Mouse (Mus musculus) MEL (cell line): ENCODE results near the gene Frmd5.

Source experiments
- CHD1 ChIP-seq: IDR thresholded peaks from 2 replicates; pipeline ENCODE4 v1.6.1; 2012; ENCODE audit warnings: low read depth, mild to moderate bottlenecking, inconsistent platforms, low read length, improper control_type of control experiment
- CHD2 ChIP-seq: IDR thresholded peaks from 2 replicates; pipeline ENCODE4 v1.6.1; 2011; ENCODE audit warnings: low read length, improper control_type of control experiment
- CTCF ChIP-seq, 3 experiments: IDR thresholded peaks in 2 of 3; conservative IDR thresholded peaks in 1 of 3; 2 replicates each; pipeline ENCODE4 v1.5.1; 2011 to 2012; ENCODE audit warnings: low read length in 3 of 3, low read depth in 2 of 3, mild to moderate bottlenecking in 2 of 3, improper control_type of control experiment in 1 of 3, inconsistent platforms in 1 of 3, mixed read lengths in 1 of 3, moderate library complexity in 1 of 3; ENCODE audit not compliant: control insufficient read depth in 1 of 3, insufficient read depth in 1 of 3, poor library complexity in 1 of 3, severe bottlenecking in 1 of 3
- GATA1 ChIP-seq: IDR thresholded peaks from 2 replicates; pipeline ENCODE4 v1.6.1; 2011; ENCODE audit warnings: low read depth, low read length, improper control_type of control experiment
- KAT2A ChIP-seq: conservative IDR thresholded peaks from 2 replicates; pipeline ENCODE4 v1.6.1; 2012; ENCODE audit warnings: low read depth, low read length, improper control_type of control experiment, inconsistent platforms
- MAZ ChIP-seq: IDR thresholded peaks from 2 replicates; pipeline ENCODE4 v1.6.1; 2012; ENCODE audit warnings: low read depth, mild to moderate bottlenecking, inconsistent platforms, low read length, improper control_type of control experiment
- POLR2A ChIP-seq, 2 experiments: IDR thresholded peaks; 2 replicates each; pipeline ENCODE4 v1.6.1; 2011 to 2012; ENCODE audit warnings: low read length in 2 of 2, mild to moderate bottlenecking in 2 of 2, control low read depth in 1 of 2, improper control_type of control experiment in 1 of 2, low read depth in 1 of 2, moderate library complexity in 1 of 2; ENCODE audit not compliant: control insufficient read depth in 1 of 2, insufficient read depth in 1 of 2, poor library complexity in 1 of 2
- RCOR1 ChIP-seq: IDR thresholded peaks from 2 replicates; pipeline ENCODE4 v1.6.1; 2012; ENCODE audit warnings: low read depth, mild to moderate bottlenecking, inconsistent platforms, low read length, improper control_type of control experiment
- TCF12 ChIP-seq: IDR thresholded peaks from 2 replicates; pipeline ENCODE4 v1.6.1; 2014; ENCODE audit warnings: low read depth, mild to moderate bottlenecking, inconsistent platforms, low read length, improper control_type of control experiment, moderate library complexity
- UBTF ChIP-seq: IDR thresholded peaks from 2 replicates; pipeline ENCODE4 v1.6.1; 2012; ENCODE audit warnings: low read depth, mild to moderate bottlenecking, inconsistent platforms, low read length, improper control_type of control experiment, moderate library complexity, borderline replicate concordance; ENCODE audit not compliant: insufficient read depth
- USF1 ChIP-seq: IDR thresholded peaks from 2 replicates; pipeline ENCODE4 v1.6.1; 2014; ENCODE audit warnings: low read depth, mild to moderate bottlenecking, inconsistent platforms, low read length, improper control_type of control experiment, moderate library complexity
- ZKSCAN1 ChIP-seq: IDR thresholded peaks from 2 replicates; pipeline ENCODE4 v1.6.1; 2012; ENCODE audit warnings: low read depth, mild to moderate bottlenecking, inconsistent platforms, low read length, improper control_type of control experiment, moderate library complexity
- ZNF384 ChIP-seq: IDR thresholded peaks from 2 replicates; pipeline ENCODE4 v1.6.1; 2012; ENCODE audit warnings: low read depth, mild to moderate bottlenecking, inconsistent platforms, low read length, improper control_type of control experiment

GRCm38 (mm10) chr2:121828411-121828810 lies 21.5 kb upstream of the Frmd5 start:
- no peak for TF ChIP-seq MAZ
- no peak for TF ChIP-seq CTCF (IDR thresholded peaks at IDR 0.05 in 2 of 3, conservative IDR thresholded peaks at IDR 0.05 in 1 of 3; ENCODE audit: control insufficient read depth in 1 of 3, insufficient read depth in 1 of 3, low read depth in 2 of 3, low read length in 3 of 3, poor library complexity in 1 of 3, severe bottlenecking in 1 of 3)
- no peak for TF ChIP-seq ZKSCAN1
- TF ChIP-seq ZNF384, result no peak
- TF ChIP-seq POLR2A (IDR thresholded peaks at IDR 0.05; ENCODE audit: control insufficient read depth in 1 of 2, insufficient read depth in 1 of 2, low read depth in 1 of 2, low read length in 2 of 2, poor library complexity in 1 of 2), result no peak
- no peak for TF ChIP-seq USF1
- TF ChIP-seq TCF12, result no peak
- no peak for TF ChIP-seq CHD2
- no peak for TF ChIP-seq GATA1
- TF ChIP-seq KAT2A, result no peak
- no peak for TF ChIP-seq RCOR1
- TF ChIP-seq CHD1, result no peak
- no peak for TF ChIP-seq UBTF
